ENCODE assay signal across 27 mouse cellular contexts in the genomic region with DNA sequence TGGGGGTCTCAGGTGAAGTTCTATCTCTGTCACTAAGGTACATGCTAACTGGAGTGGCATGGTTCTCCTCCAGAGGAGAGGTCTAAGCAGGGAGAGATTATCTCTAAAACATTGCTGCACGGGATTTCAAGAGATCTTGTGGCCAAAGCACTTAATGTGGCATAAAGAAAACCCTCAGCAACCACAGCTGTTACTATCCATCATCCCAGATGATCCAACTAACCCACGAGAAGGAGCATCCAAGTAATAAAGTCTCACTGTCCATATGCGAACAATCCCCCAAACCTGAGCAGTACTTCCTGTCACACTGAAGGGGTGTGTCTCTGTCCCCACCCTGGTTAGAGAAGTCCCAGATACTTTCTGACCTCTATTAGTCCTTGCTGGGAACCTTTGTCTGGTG.
"Had no signal": no experiment of that assay in that cellular context is flagged by ENCODE, and none has a peak within 500 bp of the region (broad histone marks: within the 10 kb centered on the region; RNA-seq: fewer than 3 reads in every experiment).

No protein-coding gene starts in this region.

- H3K4me3 ChIP-seq: limb, embryonic 10.5 days; limb, embryonic 12.5 days; limb, embryonic 13.5 days; limb, embryonic 15.5 days; liver, embryonic 12.5 days; liver, embryonic 13.5 days; liver, embryonic 15.5 days; lung, embryonic 15.5 days; megakaryocyte, embryonic 14.5 days; midbrain, embryonic 10.5 days; midbrain, embryonic 12.5 days; midbrain, embryonic 13.5 days; midbrain, embryonic 15.5 days; neural tube, embryonic 12.5 days had no signal

- DNase-seq: left cerebral cortex, postnatal 4 days; liver; liver, embryonic 13.5 days; liver, postnatal 0 days; lung, adult 18-20 months; lung, adult 2 months; lung, embryonic 14.5 days; lung, postnatal 10 days; lung, postnatal 14 days; lung, postnatal 36 days; lung, postnatal 4 days; midbrain, embryonic 14.5 days had no signal

- H3K4me2 ChIP-seq: limb, embryonic 12.5 days; limb, embryonic 13.5 days; limb, embryonic 15.5 days; liver, embryonic 11.5 days; liver, embryonic 12.5 days; liver, embryonic 13.5 days; liver, embryonic 15.5 days; lung, embryonic 14.5 days; lung, embryonic 15.5 days; midbrain, embryonic 11.5 days; midbrain, embryonic 12.5 days; midbrain, embryonic 13.5 days; midbrain, embryonic 15.5 days; neural tube, embryonic 12.5 days had no signal

- H3K36me3 ChIP-seq: limb, embryonic 10.5 days; limb, embryonic 12.5 days; limb, embryonic 13.5 days; limb, embryonic 15.5 days; liver, embryonic 12.5 days; liver, embryonic 13.5 days; liver, embryonic 15.5 days; lung, embryonic 15.5 days; midbrain, embryonic 10.5 days; midbrain, embryonic 12.5 days; midbrain, embryonic 13.5 days; midbrain, embryonic 15.5 days; neural tube, embryonic 12.5 days had no signal

- H3K27me3 ChIP-seq: liver, embryonic 13.5 days; liver, embryonic 15.5 days; lung, embryonic 15.5 days; megakaryocyte, embryonic 14.5 days; midbrain, embryonic 15.5 days; neural tube, embryonic 12.5 days had no signal
